Mouse (Mus musculus): Measurements from ENCODE around the gene Lrba. TPM values are rescaled to one million over a fixed set of nuclear protein-coding genes. Genes with fewer than 3 reads are reported as not detected.

The Lrba gene
- polyA plus RNA-seq, 1 experiment from 2014 or later = 9.3 TPM

DNA sequence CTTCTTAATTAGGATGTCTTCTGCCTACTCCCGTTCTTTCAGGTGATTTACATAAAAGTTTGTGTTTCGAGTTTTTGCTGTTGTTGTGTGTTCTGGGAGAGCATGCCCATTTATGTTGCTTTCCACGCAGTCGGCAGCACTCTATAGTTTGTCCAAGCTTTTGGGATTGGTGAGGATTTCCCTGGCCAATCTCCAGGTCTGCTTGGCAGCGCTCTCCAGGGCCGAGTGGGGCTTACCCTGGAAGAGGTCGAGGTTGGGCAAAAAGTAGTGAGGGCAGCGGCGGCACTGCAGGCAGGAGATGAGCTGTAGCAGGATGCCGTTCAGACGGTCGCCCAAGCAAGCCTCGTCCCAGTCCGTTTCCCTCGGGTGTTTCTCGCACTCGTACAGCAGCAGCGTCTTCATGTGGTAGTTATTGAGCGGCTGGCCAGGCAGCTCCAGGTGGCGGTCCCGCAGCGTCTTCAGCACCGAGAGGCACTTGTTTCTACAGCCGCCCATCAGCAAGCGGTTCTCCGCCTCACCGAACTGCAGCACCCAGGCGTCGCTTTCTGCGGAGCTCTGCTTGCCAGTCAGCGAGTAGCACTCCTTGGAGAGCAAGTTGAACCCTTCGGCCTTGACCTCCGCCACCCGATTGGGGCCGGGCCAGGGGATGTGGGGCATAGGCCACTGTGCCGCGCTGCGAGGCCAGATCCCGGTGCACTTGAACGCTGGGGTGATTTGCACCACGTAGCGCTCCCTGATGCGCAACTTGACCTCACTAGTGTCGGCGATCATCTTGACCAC, 322.2 kb downstream of the Lrba start:
- Histone ChIP-seq H3K27me3 (peaks cover 6% of the 10 kb centered on the region; the same call in 1 of the 2 replicates), H3K36me3 (no peaks in the 10 kb centered on the region), H3K4me1 (replicated peaks) (peaks cover 27% of the 10 kb centered on the region), H3K9ac (replicated peaks) (peak overlapping the region; percentile 100), H3K27ac (peak overlapping the region; percentile 100), H3K4me3 (replicated peaks) (peak overlapping the region; percentile 81), H3K4me2 (peak overlapping the region; percentile 61), H3K9me3 (no peaks in the 10 kb centered on the region)
- ATAC-seq (ENCODE audit: insufficient number of reproducible peaks, insufficient read depth, low FRiP score, low TSS enrichment, low read depth) = no peak
- under 1% methylated on average over 45 of the region's 45 CpGs for WGBS

DNA sequence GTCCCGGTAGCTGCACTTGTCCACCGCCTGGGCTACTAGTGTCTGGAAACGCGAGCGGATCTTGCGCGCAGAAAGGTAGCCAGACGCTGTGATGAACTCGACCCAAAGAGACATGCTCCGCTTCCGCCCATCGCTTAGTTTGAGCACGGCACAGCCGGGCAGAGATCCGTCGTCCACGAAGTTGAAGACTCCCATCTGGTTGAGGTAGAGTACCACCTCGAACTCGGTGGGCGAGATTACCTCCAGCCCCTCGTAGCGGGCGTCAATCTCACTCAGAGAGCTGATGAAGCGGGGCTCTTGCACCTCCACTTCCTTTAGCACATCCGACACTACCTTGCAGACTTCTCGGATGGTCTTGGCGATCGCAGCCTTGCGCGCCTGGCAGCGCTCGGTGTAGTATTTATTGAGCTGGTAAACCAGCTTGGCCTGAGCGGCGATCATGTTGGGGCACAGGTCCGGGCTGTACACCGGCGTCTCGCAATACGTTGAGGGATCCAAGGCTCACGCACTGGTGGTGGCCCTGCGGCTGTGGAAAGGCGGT, 322.8 kb downstream of the Lrba start:
- WGBS = under 1% methylated on average over 42 of the region's 42 CpGs
- Histone ChIP-seq H3K36me3 (no peaks in the 10 kb centered on the region), H3K9ac (replicated peaks) (peak overlapping the region; percentile 100), H3K4me3 (replicated peaks) (peak overlapping the region; percentile 81), H3K27ac (peak overlapping the region; percentile 100), H3K4me2 (peak overlapping the region; percentile 61), H3K4me1 (replicated peaks) (peaks cover 27% of the 10 kb centered on the region), H3K9me3 (no peaks in the 10 kb centered on the region), H3K27me3 (peaks cover 6% of the 10 kb centered on the region; the same call in 1 of the 2 replicates)
- no peak for ATAC-seq (ENCODE audit: insufficient number of reproducible peaks, insufficient read depth, low FRiP score, low TSS enrichment, low read depth)

DNA sequence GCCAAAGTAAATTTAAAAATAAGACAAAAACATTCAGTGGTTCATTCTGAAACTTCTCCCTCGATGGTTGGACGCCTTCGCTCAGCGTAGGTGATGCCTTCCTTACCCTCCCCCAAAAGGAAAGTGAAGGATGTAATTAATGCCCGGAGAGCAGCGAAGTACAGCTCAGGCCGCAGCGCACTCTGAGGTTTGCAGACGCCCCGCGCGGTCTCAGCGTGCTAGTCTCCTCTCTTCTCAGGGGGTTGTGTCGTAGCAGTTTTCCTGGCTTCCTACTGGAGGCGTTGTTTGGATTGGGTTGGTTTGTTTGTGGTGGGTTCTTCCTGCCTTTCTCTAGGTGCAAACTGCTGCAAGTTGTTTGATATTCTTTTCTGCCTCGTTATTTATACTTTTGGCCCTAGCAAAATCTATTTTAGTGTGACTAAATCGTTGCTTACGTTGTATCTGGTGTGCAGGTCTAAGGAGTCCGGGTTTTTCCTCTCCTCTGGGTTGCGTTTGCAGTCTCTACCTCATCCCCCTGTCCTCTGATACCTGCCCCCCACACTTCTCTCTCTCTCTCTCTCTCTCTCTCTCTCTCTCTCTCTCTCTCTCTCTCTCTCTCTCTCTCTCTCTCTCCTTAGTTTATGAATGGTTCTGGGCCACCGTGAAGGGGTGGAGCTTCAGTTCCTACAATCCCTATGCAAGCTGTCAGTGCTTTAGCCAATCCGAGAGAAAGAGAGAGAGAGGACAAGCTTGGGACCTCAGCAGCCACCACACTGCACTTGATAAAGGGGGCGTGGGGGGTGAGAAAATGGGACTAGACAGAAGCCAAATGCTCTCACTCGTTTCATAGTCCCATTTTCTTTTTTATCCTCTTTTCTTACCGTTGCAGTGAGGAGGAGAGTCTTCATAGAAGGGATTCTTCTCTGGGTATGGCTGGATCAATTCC, 323.9 kb downstream of the Lrba start, which contains the start of gene Mab21l2:
Gene Mab21l2, minus strand, starts transcription at position 539 of the 925 bp plus-strand sequence.
- peak within 1 kb of the TSS; percentile 100 for H3K9ac ChIP-seq (replicated peaks)
- H3K27ac ChIP-seq = peak within 1 kb of the TSS; percentile 100
- peak within 1 kb of the TSS; percentile 81 for H3K4me3 ChIP-seq (replicated peaks)
- H3K36me3 ChIP-seq = no peaks in the 10 kb centered on the region
- no peaks in the 10 kb centered on the region for H3K9me3 ChIP-seq
- peaks cover 27% of the 10 kb centered on the region for H3K4me1 ChIP-seq (replicated peaks)
- peaks cover 6% of the 10 kb centered on the region; the same call in 1 of the 2 replicates for H3K27me3 ChIP-seq
- peak; percentile 83 for ATAC-seq (ENCODE audit: insufficient number of reproducible peaks, insufficient read depth, low FRiP score, low TSS enrichment, low read depth)
- H3K4me2 ChIP-seq = peak within 1 kb of the TSS; percentile 76
- WGBS = 0% methylated on average over 25 of the region's 25 CpGs

DNA sequence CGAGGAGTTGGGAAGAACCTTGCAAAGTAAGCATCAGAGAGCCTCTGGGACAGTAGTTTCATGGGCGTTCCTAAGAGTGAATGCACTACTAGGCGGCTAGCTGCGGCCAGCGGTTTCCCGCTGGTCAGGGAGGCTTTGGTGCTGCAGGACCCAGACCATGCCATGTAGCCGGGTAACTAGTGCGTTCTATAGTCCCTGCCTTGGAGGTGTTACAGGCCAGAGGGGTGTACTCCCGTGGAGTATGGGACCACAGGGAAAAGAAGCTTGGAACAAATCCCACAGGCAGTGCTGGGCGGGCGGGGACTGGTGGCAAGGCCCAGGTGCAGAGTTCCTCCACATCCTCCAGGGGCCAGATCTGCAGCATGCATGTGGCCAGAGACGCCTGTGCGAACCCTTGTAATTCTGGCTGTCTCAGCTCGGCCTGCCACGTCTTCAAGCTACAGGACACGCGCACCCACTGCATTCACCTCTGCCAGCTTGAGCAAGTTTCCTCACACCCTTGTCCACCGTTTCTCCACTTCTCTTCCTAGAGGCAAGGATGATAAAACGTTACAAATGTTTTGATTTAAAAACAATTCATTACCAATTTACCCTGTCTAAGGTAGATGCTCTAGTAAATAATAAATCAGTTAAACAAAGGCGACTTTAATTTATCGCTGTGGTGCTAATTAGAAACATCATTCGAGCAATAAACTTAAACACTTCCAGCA, 326.0 kb downstream of the Lrba start:
- under 1% methylated on average over 22 of the region's 22 CpGs for WGBS
- Histone ChIP-seq H3K9me3 (no peaks in the 10 kb centered on the region), H3K27me3 (peaks cover 6% of the 10 kb centered on the region; the same call in 1 of the 2 replicates), H3K9ac (replicated peaks) (peak overlapping the region; percentile 71), H3K4me3 (replicated peaks) (peak overlapping the region; percentile 41), H3K27ac (peak overlapping the region; percentile 97), H3K4me2 (peak overlapping the region; percentile 76), H3K4me1 (replicated peaks) (peaks cover 30% of the 10 kb centered on the region), H3K36me3 (no peaks in the 10 kb centered on the region)
- peak; percentile 73 for ATAC-seq (ENCODE audit: insufficient number of reproducible peaks, insufficient read depth, low FRiP score, low TSS enrichment, low read depth)

DNA sequence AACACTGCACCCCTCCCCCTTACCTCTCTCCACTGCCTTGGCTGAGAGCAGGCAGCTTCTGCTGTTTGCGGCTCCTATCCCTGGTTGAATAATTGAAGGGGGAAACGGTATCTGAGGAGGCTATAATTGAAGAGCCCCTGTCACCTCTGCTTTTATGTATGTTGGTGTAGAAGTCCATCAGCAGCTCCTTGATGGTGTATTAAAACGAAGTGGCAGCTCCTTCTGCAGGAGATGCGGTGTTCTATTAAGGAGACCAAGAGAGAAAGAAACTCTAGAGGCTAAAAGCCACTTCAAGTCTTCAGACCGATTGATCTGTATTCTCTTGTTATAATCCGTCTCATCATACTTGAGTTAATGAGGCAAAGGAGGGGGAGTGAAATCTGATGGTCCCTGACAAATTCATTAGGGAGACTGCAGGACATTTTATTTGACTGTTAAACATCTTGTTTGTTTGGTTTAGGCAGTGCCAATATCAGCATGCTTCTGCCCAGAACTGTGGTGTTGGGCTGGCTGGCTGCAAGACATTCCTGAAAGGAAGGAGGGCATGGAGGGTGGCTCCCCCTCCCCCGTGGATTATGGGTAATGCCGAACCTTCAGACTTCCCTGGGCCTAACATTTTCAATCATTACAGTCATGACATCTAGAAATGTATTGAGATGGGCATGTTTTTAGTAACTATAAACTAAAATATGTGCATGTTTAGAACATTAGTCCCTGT, 326.7 kb downstream of the Lrba start:
- peak overlapping the region; percentile 76 for H3K4me2 ChIP-seq
- peak overlapping the region; percentile 41 for H3K4me3 ChIP-seq (replicated peaks)
- peaks cover 30% of the 10 kb centered on the region for H3K4me1 ChIP-seq (replicated peaks)
- no peak for ATAC-seq (ENCODE audit: insufficient number of reproducible peaks, insufficient read depth, low FRiP score, low TSS enrichment, low read depth)
- H3K27me3 ChIP-seq = peaks cover 6% of the 10 kb centered on the region; the same call in 1 of the 2 replicates
- 2% methylated on average over 8 of the region's 8 CpGs for WGBS
- no peaks in the 10 kb centered on the region for H3K36me3 ChIP-seq
- H3K9ac ChIP-seq (replicated peaks) = peak overlapping the region; percentile 71; the same call in 1 of the 2 replicates
- H3K27ac ChIP-seq = peak overlapping the region; percentile 97
- no peaks in the 10 kb centered on the region for H3K9me3 ChIP-seq

DNA sequence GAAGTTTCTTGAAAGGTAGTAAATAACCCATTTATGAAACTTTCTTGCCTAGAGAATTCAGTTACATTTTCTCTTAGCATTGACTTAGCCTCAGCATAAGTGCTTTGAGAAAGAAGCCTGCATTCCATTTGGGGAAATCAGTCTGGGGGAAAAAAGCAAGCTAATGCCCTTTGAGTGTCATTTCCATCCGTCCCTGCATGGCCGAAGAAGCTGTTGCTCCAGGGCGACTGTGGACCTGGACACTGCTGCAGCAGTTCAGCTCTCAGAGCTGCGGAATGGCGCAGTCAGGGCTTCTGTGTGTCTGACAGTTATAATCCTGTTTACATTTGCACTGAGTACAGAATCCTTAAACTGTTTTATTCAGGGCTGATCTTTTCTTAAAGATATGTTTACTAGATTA, 327.7 kb downstream of the Lrba start:
- WGBS = 17% methylated on average over 5 of the region's 5 CpGs
- Histone ChIP-seq H3K27me3 (peaks cover 4% of the 10 kb centered on the region; the same call in 1 of the 2 replicates), H3K27ac (0 out of 2 replicates have a peak overlapping the region, but pooled peaks have one; percentile 62), H3K9me3 (no peaks in the 10 kb centered on the region), H3K4me1 (replicated peaks) (peaks cover 38% of the 10 kb centered on the region), H3K36me3 (no peaks in the 10 kb centered on the region), H3K4me2 (peak overlapping the region; percentile 41), H3K9ac (replicated peaks) (no peak overlapping the region), H3K4me3 (replicated peaks) (no peak overlapping the region)
- no peak for ATAC-seq (ENCODE audit: insufficient number of reproducible peaks, insufficient read depth, low FRiP score, low TSS enrichment, low read depth)

DNA sequence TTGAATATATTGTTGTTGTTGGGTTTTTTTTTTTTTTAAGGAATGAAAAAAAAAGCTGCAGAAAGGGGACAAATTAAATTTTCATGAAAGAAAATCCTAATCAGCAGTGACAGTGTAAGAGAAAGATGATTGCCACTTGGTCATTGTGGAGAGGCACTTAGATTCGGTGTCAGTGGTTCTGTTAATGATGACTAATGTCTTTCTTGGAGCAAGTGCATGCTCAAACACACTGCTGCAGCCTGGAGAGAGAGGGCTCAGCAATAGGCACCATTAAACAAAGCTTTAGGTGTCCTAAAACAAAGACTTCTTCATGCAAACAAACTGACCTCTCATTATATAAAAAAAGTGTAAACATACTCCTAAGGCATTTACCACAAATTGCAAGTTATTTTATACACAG, 334.5 kb downstream of the Lrba start:
- Histone ChIP-seq H3K9ac (replicated peaks) (no peak overlapping the region), H3K4me3 (replicated peaks) (no peak overlapping the region), H3K9me3 (no peaks in the 10 kb centered on the region), H3K4me1 (replicated peaks) (peaks cover 12% of the 10 kb centered on the region), H3K36me3 (no peaks in the 10 kb centered on the region), H3K4me2 (no peak overlapping the region), H3K27ac (no peak overlapping the region), H3K27me3 (no peaks in the 10 kb centered on the region)
- 33% methylated on average over 1 of the region's 1 CpGs for WGBS
- ATAC-seq (ENCODE audit: insufficient number of reproducible peaks, insufficient read depth, low FRiP score, low TSS enrichment, low read depth) = no peak

DNA sequence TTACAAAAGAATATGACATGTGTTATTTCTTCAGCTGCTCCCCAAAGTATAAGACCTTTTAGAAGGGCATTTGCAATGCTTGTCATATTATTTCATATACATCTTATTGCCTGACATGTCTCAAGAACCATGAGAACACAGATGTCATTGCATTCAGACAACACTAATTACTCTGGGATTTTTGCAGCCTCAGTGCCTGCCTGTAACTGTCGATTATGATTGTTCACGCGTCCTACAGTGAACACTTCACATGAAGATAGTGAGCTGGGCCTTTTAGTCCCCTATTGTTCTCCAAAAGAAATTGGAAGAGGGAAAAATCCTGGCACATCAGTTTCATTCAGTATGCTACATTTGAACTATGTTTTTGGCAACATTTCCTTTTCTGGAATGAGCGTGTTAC, 335.2 kb downstream of the Lrba start:
- no peak for ATAC-seq (ENCODE audit: insufficient number of reproducible peaks, insufficient read depth, low FRiP score, low TSS enrichment, low read depth)
- Histone ChIP-seq H3K27ac (no peak overlapping the region), H3K27me3 (no peaks in the 10 kb centered on the region), H3K9me3 (no peaks in the 10 kb centered on the region), H3K4me1 (replicated peaks) (peaks cover 12% of the 10 kb centered on the region), H3K9ac (replicated peaks) (no peak overlapping the region), H3K4me2 (no peak overlapping the region), H3K4me3 (replicated peaks) (no peak overlapping the region), H3K36me3 (no peaks in the 10 kb centered on the region)
- WGBS = 89% methylated on average over 4 of the region's 4 CpGs

DNA sequence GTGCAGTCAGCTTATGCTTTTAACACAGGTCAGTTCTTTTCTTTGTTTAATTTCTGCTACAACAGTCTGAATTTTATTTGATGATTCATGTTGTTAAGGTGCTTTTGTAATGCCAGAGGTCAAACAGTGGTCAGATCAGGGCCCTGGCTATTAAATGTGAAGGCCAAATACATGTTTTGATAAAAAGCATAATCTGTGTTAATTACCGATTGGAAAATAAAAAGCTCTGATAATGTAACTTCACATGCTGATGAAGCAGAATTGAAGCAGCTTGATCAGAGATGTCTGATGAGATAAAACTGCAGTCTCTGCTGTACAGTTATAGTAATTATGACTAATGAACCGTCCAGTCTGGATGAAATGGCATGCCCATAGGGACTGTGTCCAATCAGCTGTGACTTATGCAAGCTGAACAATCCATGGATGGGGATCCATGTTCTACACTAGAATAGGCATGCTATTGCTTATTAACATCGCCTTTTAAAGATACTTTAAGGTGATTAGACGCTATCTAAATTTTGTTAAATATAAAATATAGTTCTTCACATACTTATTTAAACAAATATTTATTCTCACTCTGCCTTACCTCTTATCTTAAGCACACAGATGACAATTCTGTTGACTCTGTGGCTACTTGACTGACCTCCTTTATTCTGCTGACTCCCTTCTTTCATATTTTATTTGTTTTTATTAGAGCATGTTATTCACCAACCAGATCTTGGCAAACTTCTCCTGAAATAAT, 336.0 kb downstream of the Lrba start:
- Histone ChIP-seq H3K27ac (no peak overlapping the region), H3K4me1 (replicated peaks) (peaks cover 9% of the 10 kb centered on the region), H3K4me3 (replicated peaks) (no peak overlapping the region), H3K9ac (replicated peaks) (no peak overlapping the region), H3K27me3 (no peaks in the 10 kb centered on the region), H3K36me3 (no peaks in the 10 kb centered on the region), H3K4me2 (no peak overlapping the region), H3K9me3 (no peaks in the 10 kb centered on the region)
- ATAC-seq (ENCODE audit: insufficient number of reproducible peaks, insufficient read depth, low FRiP score, low TSS enrichment, low read depth) = no peak
- WGBS = 82% methylated on average over 4 of the region's 4 CpGs

DNA sequence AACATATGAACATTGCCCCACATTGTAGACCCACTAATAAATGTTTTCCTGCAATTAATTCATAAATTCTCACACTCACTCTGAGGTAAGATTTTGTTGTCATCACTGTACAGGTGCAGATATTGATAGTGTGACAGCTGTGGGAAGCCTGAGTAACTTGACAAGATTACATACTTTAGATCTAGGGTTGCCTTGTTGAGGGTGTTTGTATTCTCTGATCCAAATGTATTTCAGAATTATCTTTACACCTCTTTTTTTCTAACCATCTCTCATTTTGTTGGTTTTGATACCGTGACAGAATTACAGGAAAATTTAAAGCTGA, 336.5 kb downstream of the Lrba start:
- no peaks in the 10 kb centered on the region for H3K36me3 ChIP-seq
- H3K27me3 ChIP-seq = no peaks in the 10 kb centered on the region
- 77% methylated on average over 1 of the region's 1 CpGs for WGBS
- H3K4me1 ChIP-seq (replicated peaks) = peaks cover 9% of the 10 kb centered on the region
- no peak overlapping the region for H3K27ac ChIP-seq
- H3K9me3 ChIP-seq = no peaks in the 10 kb centered on the region
- H3K9ac ChIP-seq (replicated peaks) = no peak overlapping the region
- no peak for ATAC-seq (ENCODE audit: insufficient number of reproducible peaks, insufficient read depth, low FRiP score, low TSS enrichment, low read depth)
- no peak overlapping the region for H3K4me3 ChIP-seq (replicated peaks)
- no peak overlapping the region for H3K4me2 ChIP-seq
